Mouse (Mus musculus) midbrain, embryonic 10.5 days (tissue): ENCODE measurements around the gene Rsu1. TPM values are rescaled to one million over a fixed set of nuclear protein-coding genes. Genes with fewer than 3 reads are reported as not detected.

Experiments used
- DNase-seq: peaks from one replicate; pipeline ENCODE4 v3.0.0-alpha.2; 2017; ENCODE audit warnings: low spot score
- H3K27ac ChIP-seq: fragments of 300-500 bp; sonication (generic); replicated peaks from 2 replicates; pipeline ENCODE4 v1.5.1; 2016; ENCODE audit warnings: mild to moderate bottlenecking
- H3K27me3 ChIP-seq: fragments of 300-500 bp; sonication (generic); 2 replicates; pipeline ENCODE4 v1.6.1; 2016; ENCODE audit warnings: low read depth, mild to moderate bottlenecking; ENCODE audit not compliant: poor library complexity, severe bottlenecking
- H3K36me3 ChIP-seq: fragments of 300-500 bp; sonication (generic); 2 replicates; pipeline ENCODE4 v1.6.1; 2016; ENCODE audit warnings: mild to moderate bottlenecking, moderate library complexity
- H3K4me1 ChIP-seq: fragments of 300-500 bp; sonication (generic); 2 replicates; pipeline ENCODE4 v1.6.1; 2016
- H3K4me3 ChIP-seq: fragments of 300-500 bp; sonication (generic); 2 replicates; pipeline ENCODE4 v1.5.1; 2016; ENCODE audit warnings: mild to moderate bottlenecking, moderate library complexity
- H3K9me3 ChIP-seq: fragments of 300-500 bp; sonication (generic); replicated peaks from 2 replicates; pipeline ENCODE4 v1.6.1; 2016; ENCODE audit warnings: mild to moderate bottlenecking
- WGBS: fragments of 180-500 bp; shearing (Covaris S2); methylation state at CpG from one replicate; pipeline ENCODE4 v1.1.7; 2016; 5-methylcytosine and 5-hydroxymethylcytosine counted together
- polyA plus RNA-seq: library from polyadenylated mRNA; unstranded; fragments of >200 nt; fragmentation: Nextera tagmentation; extraction: Ambion mirVana; gene quantifications from 2 replicates; pipeline ENCODE4 v1.2.1, GENCODE M21; 2016

Gene Rsu1
- polyA plus RNA-seq = 70.0 and 72.1 TPM in 2 replicates

DNA sequence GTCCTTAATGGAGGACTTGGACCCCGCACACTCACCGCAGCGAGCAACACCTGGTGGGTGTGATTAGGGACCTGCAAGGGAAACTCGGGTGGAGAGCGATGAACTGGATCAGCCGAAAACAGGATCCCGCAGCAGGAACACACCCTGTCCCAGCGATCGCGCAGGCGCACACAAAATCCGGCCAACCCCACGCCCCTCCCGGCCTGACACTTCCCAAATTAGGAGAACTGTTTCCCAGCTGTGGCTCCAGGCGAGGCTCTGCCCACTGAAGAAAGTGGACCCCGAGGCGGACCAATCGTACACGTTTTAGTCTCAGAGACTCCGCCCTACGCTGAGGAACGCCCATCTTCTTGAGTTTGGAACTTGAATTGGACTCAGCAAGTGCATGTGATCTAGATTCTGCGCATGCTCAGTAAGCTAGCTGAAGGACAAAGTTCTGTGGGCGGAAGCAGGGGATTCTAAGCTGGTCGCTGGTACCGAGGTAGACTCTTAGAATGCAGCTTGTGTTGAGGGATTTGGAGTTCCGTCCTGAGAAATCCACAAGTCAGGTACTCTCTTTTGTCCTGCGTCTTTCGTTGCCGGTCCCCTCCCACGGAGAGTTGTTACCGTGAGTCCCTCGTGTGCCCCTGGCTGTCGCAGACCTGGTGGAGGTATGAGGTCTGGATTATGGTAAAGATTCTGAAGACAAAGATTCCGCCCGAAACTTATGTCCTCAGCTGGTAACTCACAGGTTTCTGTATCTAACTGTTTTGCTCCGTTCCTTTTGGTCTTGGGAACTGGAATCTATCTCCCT, at the start of gene Rsu1:
TSS of gene Rsu1 (minus strand) at position 251 of the 793 bp plus-strand sequence.
- H3K27ac ChIP-seq = peak within 1 kb of the TSS; percentile 81

DNA sequence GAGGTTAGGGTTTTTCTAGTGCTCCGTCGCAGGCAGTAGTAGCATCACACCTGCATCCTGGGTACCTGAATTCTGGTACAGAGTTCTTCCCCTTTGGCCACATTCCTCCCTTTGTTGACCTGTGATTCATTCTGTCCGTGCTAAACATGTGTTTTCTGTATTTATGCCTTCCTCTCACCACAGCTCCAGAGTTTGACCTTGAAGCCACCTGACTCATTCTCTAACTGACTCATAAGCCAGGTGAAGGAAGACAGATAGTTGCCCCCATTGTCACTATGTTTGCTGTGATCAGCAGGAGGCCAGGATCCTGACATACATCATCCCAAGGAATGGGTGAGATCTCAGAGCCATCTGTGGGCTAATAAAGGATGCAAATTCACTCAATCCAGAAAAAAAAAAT, 32.2 kb upstream of the Rsu1 start:
- Histone ChIP-seq H3K9me3 (peaks cover 2% of the 10 kb centered on the region; the same call in 1 of the 2 replicates), H3K36me3 (no peaks in the 10 kb centered on the region), H3K27ac (no peak overlapping the region), H3K4me3 (no peak overlapping the region), H3K27me3 (no peaks in the 10 kb centered on the region), H3K4me1 (no peaks in the 10 kb centered on the region; the same call in 1 of the 2 replicates)
- DNase-seq = no peak
- 93% methylated on average over 3 of the region's 3 CpGs for WGBS

More for the DNA sequence above, at the start of gene Rsu1:
- 1% methylated on average over 37 of the region's 37 CpGs for WGBS
- Histone ChIP-seq H3K4me1 (peaks cover 13% of the 10 kb centered on the region), H3K4me3 (peak within 1 kb of the TSS; percentile 69), H3K27me3 (no peaks in the 10 kb centered on the region), H3K36me3 (no peaks in the 10 kb centered on the region), H3K9me3 (no peaks in the 10 kb centered on the region)
- peak; percentile 95 for DNase-seq

DNA sequence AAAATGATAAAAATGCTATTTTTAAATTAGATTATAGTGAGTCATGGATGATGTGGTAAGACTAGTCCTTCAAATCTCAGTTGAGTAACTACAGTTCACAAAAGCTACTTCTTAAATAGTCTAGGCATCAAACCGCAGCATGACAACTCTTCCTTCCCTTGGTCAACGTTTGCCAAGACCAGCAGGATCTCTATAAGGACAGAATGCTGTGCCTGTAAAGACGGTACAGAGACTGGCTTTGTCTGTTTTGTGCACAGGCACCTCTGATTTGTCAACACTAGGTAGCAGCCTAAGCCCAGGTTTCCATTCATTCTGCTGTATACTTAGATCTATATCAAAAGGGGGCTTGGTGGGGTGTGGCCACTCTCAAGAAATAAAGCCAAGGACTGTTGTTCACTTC, 27.8 kb upstream of the Rsu1 start:
- no peak overlapping the region for H3K27ac ChIP-seq
- H3K36me3 ChIP-seq = no peaks in the 10 kb centered on the region
- H3K27me3 ChIP-seq = no peaks in the 10 kb centered on the region
- H3K4me3 ChIP-seq = no peak overlapping the region
- DNase-seq = peak; percentile 36
- no peaks in the 10 kb centered on the region for H3K9me3 ChIP-seq
- WGBS = 52% methylated on average over 3 of the region's 3 CpGs
- no peaks in the 10 kb centered on the region; the same call in 1 of the 2 replicates for H3K4me1 ChIP-seq

GRCm38 (mm10) chr2:13297733-13298132, 26.5 kb upstream of the Rsu1 start:
- Histone ChIP-seq H3K27ac (no peak overlapping the region), H3K27me3 (no peaks in the 10 kb centered on the region), H3K4me1 (no peaks in the 10 kb centered on the region; the same call in 1 of the 2 replicates), H3K9me3 (no peaks in the 10 kb centered on the region), H3K4me3 (no peak overlapping the region), H3K36me3 (no peaks in the 10 kb centered on the region)
- WGBS = 65% methylated on average over 5 of the region's 5 CpGs
- no peak for DNase-seq

DNA sequence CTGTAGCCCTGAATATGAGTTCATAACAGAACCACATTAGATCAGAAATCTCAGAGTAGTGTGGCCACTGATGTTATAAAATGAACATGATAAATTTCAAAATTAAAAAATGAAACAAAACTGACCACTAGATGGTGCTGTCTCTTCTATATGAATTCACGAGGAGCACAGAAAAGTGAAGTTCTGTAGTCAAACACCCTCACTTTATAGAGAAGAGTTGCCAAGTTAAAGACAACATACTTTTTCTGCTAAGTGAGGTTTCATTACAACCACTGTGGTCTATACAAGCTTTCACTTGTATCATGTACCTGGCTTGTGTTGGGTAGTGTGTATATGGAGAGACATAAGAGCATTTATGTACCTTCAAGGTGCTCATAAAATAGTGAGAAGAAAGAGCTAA, 19.4 kb upstream of the Rsu1 start:
- Histone ChIP-seq H3K4me1 (no peaks in the 10 kb centered on the region; the same call in 1 of the 2 replicates), H3K27me3 (no peaks in the 10 kb centered on the region), H3K9me3 (no peaks in the 10 kb centered on the region), H3K27ac (no peak overlapping the region), H3K4me3 (no peak overlapping the region), H3K36me3 (no peaks in the 10 kb centered on the region)
- 6% methylated on average over 1 of the region's 1 CpGs for WGBS
- no peak for DNase-seq

DNA sequence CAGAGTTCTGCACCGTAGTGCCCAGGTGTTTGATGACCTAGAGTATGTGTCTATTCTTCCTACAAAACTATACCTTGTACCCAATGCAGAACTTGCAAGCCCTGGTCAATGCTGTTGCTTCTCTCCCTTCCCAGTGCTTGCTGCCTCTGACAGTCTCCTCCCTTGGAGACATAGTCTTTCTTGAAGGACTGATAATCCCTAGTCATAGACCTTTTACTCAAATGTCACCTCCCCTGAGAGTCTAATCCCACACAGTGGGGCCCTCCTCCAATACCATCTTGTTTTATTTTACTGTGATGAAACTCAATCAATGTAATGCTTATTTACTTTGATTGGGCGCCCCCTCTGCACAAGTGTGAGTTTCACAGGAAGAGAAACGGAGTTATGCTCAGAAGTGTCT, 18.9 kb upstream of the Rsu1 start:
- Histone ChIP-seq H3K36me3 (no peaks in the 10 kb centered on the region), H3K27ac (no peak overlapping the region), H3K4me1 (no peaks in the 10 kb centered on the region; the same call in 1 of the 2 replicates), H3K9me3 (no peaks in the 10 kb centered on the region), H3K27me3 (no peaks in the 10 kb centered on the region), H3K4me3 (no peak overlapping the region)
- WGBS = 84% methylated on average over 3 of the region's 3 CpGs
- DNase-seq = no peak

- Histone ChIP-seq H3K4me3 (no peak overlapping the region), H3K36me3 (no peaks in the 10 kb centered on the region), H3K27me3 (no peaks in the 10 kb centered on the region), H3K9me3 (no peaks in the 10 kb centered on the region), H3K27ac (peak overlapping the region; percentile 42; the same call in 1 of the 2 replicates), H3K4me1 (0 out of 2 replicates have a peak, but pooled peaks cover 3% of the 10 kb centered on the region)
- 64% methylated on average over 10 of the region's 10 CpGs for WGBS
- no peak for DNase-seq
Observed at GRCm38 (mm10) chr2:13278114-13278862, 7.1 kb upstream of the Rsu1 start.

DNA sequence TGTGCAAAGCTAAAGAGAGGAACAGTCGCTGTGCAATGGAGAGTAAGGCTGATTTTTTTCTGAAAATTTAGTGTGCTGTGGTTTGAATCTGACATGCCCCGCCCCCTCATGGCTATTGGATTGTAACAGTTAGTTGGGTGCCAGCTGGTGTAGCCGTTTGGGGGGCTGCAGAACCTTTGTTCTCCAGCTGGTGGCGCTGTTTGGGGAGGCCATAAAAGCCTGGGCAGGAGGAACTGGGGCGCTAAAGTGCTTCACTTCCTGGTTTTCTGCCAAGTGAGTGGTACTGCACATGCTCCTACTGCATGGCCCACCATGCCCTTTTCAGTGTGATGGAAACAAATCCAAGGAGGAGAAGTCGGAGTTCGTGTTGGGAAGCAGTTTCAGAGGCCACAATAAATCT, 4.7 kb upstream of the Rsu1 start:
- no peaks in the 10 kb centered on the region for H3K36me3 ChIP-seq
- no peak overlapping the region for H3K27ac ChIP-seq
- no peaks in the 10 kb centered on the region for H3K27me3 ChIP-seq
- 58% methylated on average over 7 of the region's 7 CpGs for WGBS
- no peak overlapping the region for H3K4me3 ChIP-seq
- H3K9me3 ChIP-seq = no peaks in the 10 kb centered on the region
- peak; percentile 23 for DNase-seq
- peaks cover 7% of the 10 kb centered on the region for H3K4me1 ChIP-seq

DNA sequence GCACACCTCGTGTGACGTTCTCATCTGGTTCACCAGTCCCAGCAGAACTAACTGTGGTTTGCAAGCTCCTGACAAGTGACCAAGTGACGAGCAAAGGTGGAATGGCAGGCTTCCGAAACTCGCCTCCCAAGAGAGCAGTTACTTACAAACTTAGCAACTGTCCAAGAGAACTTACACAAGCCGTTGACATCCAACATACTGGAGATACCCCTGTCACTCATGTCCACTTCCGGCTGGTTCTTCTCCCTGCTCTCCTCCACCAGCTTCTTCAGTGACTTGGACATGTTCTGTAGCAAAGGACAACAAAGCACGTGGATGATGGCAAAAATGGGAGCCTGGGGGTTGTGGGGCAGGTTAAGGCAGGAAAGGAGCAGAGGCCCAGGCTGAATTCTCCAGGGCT, 479 bp downstream of the Rsu1 start:
- WGBS = 57% methylated on average over 8 of the region's 8 CpGs
- peaks cover 13% of the 10 kb centered on the region for H3K4me1 ChIP-seq
- H3K27ac ChIP-seq = peak overlapping the region; percentile 81
- H3K9me3 ChIP-seq = no peaks in the 10 kb centered on the region
- H3K36me3 ChIP-seq = no peaks in the 10 kb centered on the region
- no peak for DNase-seq
- no peaks in the 10 kb centered on the region for H3K27me3 ChIP-seq
- peak overlapping the region; percentile 69 for H3K4me3 ChIP-seq

DNA sequence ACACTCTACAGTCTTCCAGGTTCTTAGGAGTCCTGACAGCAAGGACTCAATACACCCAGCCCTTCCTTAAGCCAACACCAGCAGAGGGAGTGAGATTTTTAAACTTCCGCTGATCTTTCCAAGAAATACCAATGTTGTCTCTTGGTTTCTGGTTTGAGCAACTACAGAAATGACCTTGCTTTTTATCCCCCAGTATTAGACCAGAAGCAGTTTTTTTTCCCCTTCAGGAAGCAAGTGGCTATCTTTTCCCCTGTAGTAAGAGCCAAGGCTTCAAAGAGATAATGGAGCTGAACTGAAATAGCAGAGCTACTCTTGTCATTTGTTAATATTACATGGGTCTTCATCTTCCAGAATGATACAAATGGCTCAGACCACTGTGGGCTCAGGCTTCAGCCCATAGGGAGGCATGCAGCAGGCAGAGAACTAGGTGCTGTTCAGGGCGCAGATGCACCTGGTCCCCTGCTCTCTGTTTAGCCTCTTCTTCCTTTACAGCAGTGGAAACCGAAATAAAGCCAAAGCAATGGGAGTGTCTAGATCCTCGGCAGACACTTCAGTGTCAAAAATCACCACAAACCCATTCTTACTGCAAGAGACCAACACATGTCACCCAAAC, 2.4 kb downstream of the Rsu1 start:
- no peaks in the 10 kb centered on the region for H3K27me3 ChIP-seq
- no peak for DNase-seq
- no peaks in the 10 kb centered on the region for H3K36me3 ChIP-seq
- 92% methylated on average over 4 of the region's 4 CpGs for WGBS
- no peak overlapping the region for H3K4me3 ChIP-seq
- no peak overlapping the region for H3K27ac ChIP-seq
- H3K4me1 ChIP-seq = peaks cover 13% of the 10 kb centered on the region
- no peaks in the 10 kb centered on the region for H3K9me3 ChIP-seq

GRCm38 (mm10) chr2:13264875-13265274, 6.3 kb downstream of the Rsu1 start:
- Histone ChIP-seq H3K9me3 (no peaks in the 10 kb centered on the region), H3K36me3 (no peaks in the 10 kb centered on the region), H3K27me3 (no peaks in the 10 kb centered on the region), H3K4me3 (no peak overlapping the region), H3K4me1 (no peaks in the 10 kb centered on the region), H3K27ac (no peak overlapping the region)
- 46% methylated on average over 4 of the region's 4 CpGs for WGBS
- peak; percentile 31 for DNase-seq

DNA sequence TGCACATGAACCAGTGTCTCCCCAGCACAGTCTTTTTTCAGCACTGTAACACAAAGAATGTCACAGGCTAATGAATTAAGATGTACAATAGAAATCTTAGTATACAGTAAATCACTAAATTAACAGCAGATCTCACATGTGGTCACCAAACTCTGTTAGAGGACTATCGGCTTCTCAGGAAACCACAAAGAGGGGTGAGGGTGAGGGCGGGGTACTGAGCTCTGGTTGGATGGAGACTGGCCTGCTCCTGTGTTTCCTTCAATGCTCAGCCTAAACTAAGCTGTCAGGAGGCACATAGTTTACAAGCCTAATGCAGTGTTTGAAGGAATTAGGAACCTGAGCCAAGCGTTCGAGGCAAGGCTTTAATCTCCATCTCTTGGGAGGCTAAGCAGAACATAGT, 8.1 kb downstream of the Rsu1 start:
- WGBS = 82% methylated on average over 4 of the region's 4 CpGs
- DNase-seq = no peak
- Histone ChIP-seq H3K4me1 (no peaks in the 10 kb centered on the region), H3K36me3 (no peaks in the 10 kb centered on the region), H3K4me3 (no peak overlapping the region), H3K27me3 (no peaks in the 10 kb centered on the region), H3K9me3 (no peaks in the 10 kb centered on the region), H3K27ac (no peak overlapping the region)
